Mouse (Mus musculus): ENCODE data around the gene Col6a6. TPM values are rescaled to one million over a fixed set of nuclear protein-coding genes. Genes with fewer than 3 reads are reported as not detected.
"Not testable (repeated sequence)": the region's sequence is repeated elsewhere in the genome, so short reads cannot be mapped to it uniquely, and the experiment has no call there.

The Col6a6 gene
- total RNA-seq, 2 experiments from 2014 or later = 1.5 to 1.9 TPM

DNA sequence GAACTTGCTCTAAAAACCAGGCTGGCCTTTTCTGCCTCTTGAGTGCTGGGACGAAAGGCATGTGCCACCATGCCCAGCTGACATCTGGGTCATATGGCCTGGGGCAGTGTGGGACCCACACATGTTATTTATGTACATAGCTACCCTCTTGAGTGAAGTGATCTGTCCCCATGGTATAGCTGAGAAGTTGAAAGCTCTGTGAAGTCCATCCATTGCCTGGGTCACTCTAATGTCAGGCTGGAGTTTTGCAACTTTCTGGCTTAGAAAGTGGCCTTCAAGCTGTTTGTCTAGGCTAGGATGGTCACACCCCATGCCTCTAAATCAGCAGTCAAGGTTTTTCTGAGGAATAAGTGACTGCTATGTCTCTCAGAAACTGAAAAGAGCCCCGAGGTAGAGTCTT is 155.9 kb downstream of the Col6a6 start:
- no peak for TF ChIP-seq CTCF (IDR thresholded peaks at IDR 0.05)
- intact Hi-C loops (cut with DNase I) = no loop called here
- Histone ChIP-seq H3K27ac (no peak overlapping the region), H3K4me3 (no peak overlapping the region)
- no peak for DNase-seq

DNA sequence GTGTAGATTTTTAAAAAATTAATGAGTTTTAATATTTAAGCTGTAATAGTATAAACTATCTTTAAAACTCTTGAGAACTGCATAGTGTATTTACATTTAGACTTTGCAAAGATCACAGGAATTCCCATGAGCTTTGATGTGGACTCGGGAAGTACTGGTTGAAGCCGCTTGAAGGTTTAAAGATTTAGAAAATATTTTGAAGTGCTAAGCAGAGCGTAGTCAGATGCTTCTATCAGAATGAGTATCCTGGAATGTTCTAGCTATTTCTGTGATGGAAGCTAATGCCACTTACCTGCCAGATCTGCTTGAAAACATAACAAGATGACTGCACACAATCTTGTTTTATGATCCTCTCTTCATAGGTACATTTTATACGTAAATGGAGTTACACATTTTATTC is 157.0 kb downstream of the Col6a6 start:
- no peak for TF ChIP-seq CTCF (IDR thresholded peaks at IDR 0.05)
- DNase-seq = no peak
- H3K27ac ChIP-seq = no peak overlapping the region
- intact Hi-C loops (cut with DNase I) = no loop called here
- H3K4me3 ChIP-seq = no peak overlapping the region

DNA sequence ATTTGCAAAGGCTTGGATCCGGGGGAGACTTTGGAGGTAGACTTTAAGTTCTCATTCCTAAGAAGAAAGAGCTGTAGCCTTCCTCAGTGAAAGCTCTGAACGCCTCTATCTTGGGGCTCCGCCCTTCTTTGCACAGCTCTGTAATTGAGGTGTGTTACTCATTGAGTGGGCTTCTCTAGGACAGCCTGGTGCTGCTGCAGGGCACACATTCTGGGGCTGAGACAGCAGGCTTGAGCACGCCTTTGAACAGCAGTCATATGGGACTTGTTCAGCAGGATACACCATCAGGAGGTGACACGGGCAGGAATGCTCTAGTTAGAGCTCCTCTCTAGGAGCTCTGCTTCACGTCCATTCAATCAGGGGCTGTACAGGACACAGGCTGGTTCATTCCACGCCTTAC is 162.7 kb downstream of the Col6a6 start:
- intact Hi-C loops (cut with DNase I) = no loop called here
- DNase-seq = no peak
- Histone ChIP-seq H3K27ac (no peak overlapping the region), H3K4me3 (no peak overlapping the region)
- TF ChIP-seq CTCF (IDR thresholded peaks at IDR 0.05) = no peak

DNA sequence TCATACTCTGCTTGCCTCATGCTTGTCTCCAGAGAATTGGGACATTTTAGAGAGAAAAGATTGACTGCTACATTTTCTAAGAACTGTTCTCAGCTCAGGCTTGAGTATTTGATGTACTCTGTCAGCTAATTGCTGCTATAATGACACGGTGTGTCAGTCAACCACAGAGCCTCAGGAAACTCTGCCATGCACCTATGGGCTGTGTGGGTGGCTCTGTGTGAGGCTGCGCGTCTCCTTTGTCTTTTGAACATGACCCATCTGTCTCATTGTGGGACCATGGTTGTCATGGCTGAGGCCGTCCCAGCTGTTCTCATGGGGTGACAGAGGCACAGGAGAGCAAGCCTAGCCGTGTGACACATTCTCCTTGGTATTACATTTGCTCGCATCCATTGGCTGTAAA is 168.1 kb downstream of the Col6a6 start:
- TF ChIP-seq CTCF (IDR thresholded peaks at IDR 0.05) = no peak
- Histone ChIP-seq H3K4me3 (no peak overlapping the region), H3K27ac (no peak overlapping the region)
- no peak for DNase-seq
- intact Hi-C loops (cut with DNase I) = no loop called here

DNA sequence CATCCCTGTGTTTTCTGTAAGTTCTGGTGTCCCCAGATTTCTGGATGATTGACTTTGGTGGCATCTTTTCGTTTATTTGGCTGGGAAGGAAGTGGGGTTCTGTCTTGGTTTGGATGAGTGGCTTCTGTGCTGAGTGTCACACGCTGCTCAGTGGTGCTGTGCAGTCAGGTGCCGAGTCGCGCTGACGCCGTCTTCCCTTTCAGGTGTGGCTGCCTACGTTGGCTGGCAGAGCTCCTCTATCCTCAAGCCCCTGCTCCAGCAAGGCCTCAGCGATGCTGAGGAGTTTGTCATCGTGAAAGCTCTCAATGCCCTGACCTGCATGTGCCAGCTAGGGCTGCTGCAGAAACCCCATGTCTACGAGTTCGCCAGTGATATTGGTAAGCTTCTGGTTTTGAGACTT is 169.7 kb downstream of the Col6a6 start:
- Histone ChIP-seq H3K27ac (no peak overlapping the region), H3K4me3 (no peak overlapping the region)
- no peak for DNase-seq
- intact Hi-C loops (cut with DNase I) = no loop called here
- no peak for TF ChIP-seq CTCF (IDR thresholded peaks at IDR 0.05)

DNA sequence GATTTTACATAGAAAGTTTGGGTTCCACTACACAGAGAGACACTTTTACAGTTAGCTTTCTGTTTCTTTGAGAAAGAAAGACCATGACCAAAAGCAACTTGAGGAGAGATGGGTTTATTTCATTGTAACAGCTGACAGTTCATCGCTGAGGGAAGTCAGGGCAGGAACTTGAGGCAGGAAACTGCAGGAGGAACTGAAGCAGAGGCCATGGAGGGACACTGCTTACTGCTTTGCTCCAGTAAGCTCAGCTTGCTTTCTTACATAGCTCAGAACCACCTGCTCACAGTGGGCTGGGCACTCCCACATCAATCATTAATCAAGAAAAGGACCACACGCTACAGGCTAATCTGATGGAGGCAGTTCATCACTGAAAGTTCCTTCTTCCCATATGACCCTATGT is 171.8 kb downstream of the Col6a6 start:
- TF ChIP-seq CTCF (IDR thresholded peaks at IDR 0.05) = no peak
- DNase-seq = no peak
- no peak overlapping the region for H3K27ac ChIP-seq
- H3K4me3 ChIP-seq = no peak overlapping the region
- intact Hi-C loops (cut with DNase I) = no loop called here

DNA sequence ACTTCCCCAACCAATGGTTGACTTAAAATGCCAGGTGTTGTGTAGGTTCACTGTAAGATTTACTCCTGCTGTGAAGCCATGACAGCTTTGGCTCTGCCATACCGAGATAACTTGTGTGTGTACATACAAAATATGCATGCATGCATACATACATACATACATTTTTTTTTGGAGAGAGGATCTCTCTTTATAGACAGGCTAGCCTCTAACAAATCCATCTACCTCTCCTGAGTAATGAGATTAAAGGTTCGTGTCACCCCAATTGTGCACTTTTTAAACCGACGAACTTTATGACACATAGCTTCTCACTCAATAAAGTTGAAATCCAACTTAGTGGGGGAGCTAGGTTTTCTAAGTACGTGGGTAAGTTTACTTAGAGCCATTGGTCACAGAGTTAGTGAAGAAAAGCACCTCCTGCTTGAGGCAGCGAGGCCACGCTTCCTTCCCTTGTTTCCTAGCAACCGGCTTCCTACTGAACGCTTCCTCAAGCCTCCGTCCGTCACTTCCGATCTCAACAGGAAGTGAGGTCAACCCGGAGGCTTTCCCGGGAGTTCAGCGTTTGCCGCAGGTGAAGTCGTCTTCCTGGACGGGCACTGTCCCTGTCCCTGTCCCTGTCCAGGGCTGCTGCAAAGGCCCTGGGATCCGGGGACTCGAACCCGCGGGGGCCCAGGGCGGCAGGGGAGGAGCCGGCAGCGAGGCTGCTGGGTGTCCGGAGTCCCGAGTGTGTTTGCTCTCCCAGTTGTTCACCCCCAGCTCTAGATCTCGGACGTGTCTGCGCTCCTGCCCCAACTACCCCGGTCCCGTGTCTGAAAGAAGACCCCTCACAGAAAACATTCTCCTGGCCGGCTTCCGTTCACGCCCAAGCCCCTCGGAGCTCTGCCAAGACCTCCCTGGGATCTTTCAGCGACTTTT is 185.2 kb downstream of the Col6a6 start, which contains the start of gene Pik3r4:
TSS of gene Pik3r4 (plus strand) at position 519 of the 912 bp plus-strand sequence.
- TF ChIP-seq CTCF (IDR thresholded peaks at IDR 0.05) = no peak
- DNase-seq = peak; percentile 89
- peak within 1 kb of the TSS; percentile 95 for H3K27ac ChIP-seq
- peak within 1 kb of the TSS; percentile 76 for H3K4me3 ChIP-seq
- intact Hi-C loops (cut with DNase I) = no loop called here

DNA sequence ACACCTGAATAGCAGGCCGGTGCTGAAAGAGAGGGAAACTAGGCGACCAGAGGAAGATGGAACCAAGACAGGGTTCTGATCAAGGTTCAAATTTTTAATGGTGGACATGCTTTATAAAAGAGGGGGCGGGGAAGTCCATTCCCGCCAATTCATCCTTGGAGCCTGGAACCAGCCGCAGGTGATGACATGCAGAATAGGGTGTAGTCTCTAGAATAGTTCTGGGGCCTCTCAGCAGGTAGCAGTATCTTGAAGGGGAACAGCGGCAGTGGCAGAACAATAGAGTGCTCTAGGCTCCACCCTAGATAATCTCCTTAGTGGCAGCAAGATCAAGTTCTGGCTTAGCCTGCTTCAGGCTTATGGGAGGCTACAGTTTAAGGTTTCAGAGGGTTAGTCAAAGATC is 186.6 kb downstream of the Col6a6 start:
- intact Hi-C loops (cut with DNase I); H3K27ac ChIP-seq; DNase-seq; H3K4me3 ChIP-seq: not testable (repeated sequence)

Other genes starting within 250 kb of the Col6a6 start
- gene Pik3r4, start 185.2 kb downstream of the Col6a6 start, total RNA-seq (2021) = 10 to 100 TPM; 10.9 to 11.9 TPM
- gene Col6a5, start 132.5 kb upstream of the Col6a6 start, total RNA-seq (2021) = under 1 TPM; 0.08 to 0.10 TPM

All from gastrocnemius, adult 2 months (tissue).